Mouse (Mus musculus): ENCODE data around the gene Myzap.

Myzap gene

GRCm38 (mm10) chr9:71591938-71592548 is at the start of gene Myzap:
TSS of gene Myzap (minus strand) at chr9:71592360.
- in situ Hi-C loops (cut with MboI, MseI): no loop called here

GRCm38 (mm10) chr9:71640361-71640927 is 48.3 kb upstream of the Myzap start:
- in situ Hi-C loops (cut with MboI, MseI): loop anchor here in 1 of 2 experiments (5.0 to 10.0 kb wide), 2 partner anchors 134 to 167 kb away; partner anchors contain the start of gene Cgnl1

GRCm38 (mm10) chr9:71638198-71638597 is 46.0 kb upstream of the Myzap start:
- in situ Hi-C loops (cut with MboI, MseI): no loop called here

GRCm38 (mm10) chr9:71636854-71637253 is 44.7 kb upstream of the Myzap start:
- in situ Hi-C loops (cut with MboI, MseI): no loop called here

GRCm38 (mm10) chr9:71635627-71636026 is 43.5 kb upstream of the Myzap start:
- in situ Hi-C loops (cut with MboI, MseI): no loop called here

- in situ Hi-C loops (cut with MboI, MseI): loop anchor here in 1 of 2 experiments (5.0 kb wide), 1 partner anchor 1488 kb away; no protein-coding TSS in a partner anchor
Measured at GRCm38 (mm10) chr9:71634916-71635315, 42.8 kb upstream of the Myzap start.

GRCm38 (mm10) chr9:71628921-71629320 is 36.8 kb upstream of the Myzap start:
- in situ Hi-C loops (cut with MboI, MseI): no loop called here

- in situ Hi-C loops (cut with MboI, MseI): no loop called here
Measured at GRCm38 (mm10) chr9:71628286-71628685, 36.1 kb upstream of the Myzap start.

- in situ Hi-C loops (cut with MboI, MseI): no loop called here
Measured at GRCm38 (mm10) chr9:71625961-71626360, 33.8 kb upstream of the Myzap start.

GRCm38 (mm10) chr9:71624793-71625495 is 32.8 kb upstream of the Myzap start:
- in situ Hi-C loops (cut with MboI, MseI): loop anchor here in 1 of 2 experiments (5.0 kb wide), 2 partner anchors 78 to 273 kb away; no protein-coding TSS in a partner anchor

- in situ Hi-C loops (cut with MboI, MseI): loop anchor here in 1 of 2 experiments (5.0 kb wide), 2 partner anchors 77 to 272 kb away; no protein-coding TSS in a partner anchor
Measured at GRCm38 (mm10) chr9:71623871-71624569, 31.9 kb upstream of the Myzap start.

- in situ Hi-C loops (cut with MboI, MseI): loop anchor here in 1 of 2 experiments (5.0 kb wide), 2 partner anchors 75 to 270 kb away; no protein-coding TSS in a partner anchor
Measured at GRCm38 (mm10) chr9:71622593-71622992, 30.4 kb upstream of the Myzap start.

GRCm38 (mm10) chr9:71621968-71622367 is 29.8 kb upstream of the Myzap start:
- in situ Hi-C loops (cut with MboI, MseI): loop anchor here in 1 of 2 experiments (5.0 kb wide), 2 partner anchors 75 to 270 kb away; no protein-coding TSS in a partner anchor

- in situ Hi-C loops (cut with MboI, MseI): loop anchor here in 1 of 2 experiments (5.0 kb wide), 2 partner anchors 73 to 268 kb away; no protein-coding TSS in a partner anchor
Measured at GRCm38 (mm10) chr9:71620116-71620515, 28.0 kb upstream of the Myzap start.

GRCm38 (mm10) chr9:71617363-71617762 is 25.2 kb upstream of the Myzap start:
- in situ Hi-C loops (cut with MboI, MseI): loop anchor here in 1 of 2 experiments (5.0 kb wide), 1 partner anchor 70 kb away; no protein-coding TSS in a partner anchor

GRCm38 (mm10) chr9:71616185-71616584 is 24.0 kb upstream of the Myzap start:
- in situ Hi-C loops (cut with MboI, MseI): loop anchor here in 1 of 2 experiments (5.0 kb wide), 1 partner anchor 69 kb away; no protein-coding TSS in a partner anchor

GRCm38 (mm10) chr9:71614643-71615042 is 22.5 kb upstream of the Myzap start:
- in situ Hi-C loops (cut with MboI, MseI): loop anchor here in 1 of 2 experiments (5.0 kb wide), 1 partner anchor 67 kb away; no protein-coding TSS in a partner anchor

- in situ Hi-C loops (cut with MboI, MseI): no loop called here
Measured at GRCm38 (mm10) chr9:71612981-71613380, 20.8 kb upstream of the Myzap start.

GRCm38 (mm10) chr9:71611876-71612275 is 19.7 kb upstream of the Myzap start:
- in situ Hi-C loops (cut with MboI, MseI): no loop called here

- in situ Hi-C loops (cut with MboI, MseI): no loop called here
Measured at GRCm38 (mm10) chr9:71609010-71609409, 16.9 kb upstream of the Myzap start.
